Mouse (Mus musculus): ENCODE measurements around the gene Htatip2. TPM values are rescaled to one million over a fixed set of nuclear protein-coding genes. Genes with fewer than 3 reads are reported as not detected.

Htatip2 gene
- polyA plus RNA-seq, 1 experiment = 30.4 TPM

GRCm38 (mm10) chr7:49819393-49819792 is 60.5 kb downstream of the Htatip2 start:
- no peaks in the 10 kb centered on the region for H3K4me1 ChIP-seq (ENCODE audit: control insufficient read depth, insufficient read depth, low read length)
- WGBS = 78% methylated on average over 4 of the region's 4 CpGs
- H3K4me3 ChIP-seq (replicated peaks; ENCODE audit: control insufficient read depth, low read depth, low read length) = no peak overlapping the region
- H3K27ac ChIP-seq (ENCODE audit: control insufficient read depth, insufficient read depth, low read depth, low read length, poor library complexity) = no peak overlapping the region
- TF ChIP-seq CTCF (IDR thresholded peaks at IDR 0.05; ENCODE audit: control insufficient read depth, insufficient read depth, low read length) = no peak
- TF ChIP-seq POLR2A (IDR thresholded peaks at IDR 0.05; ENCODE audit: borderline replicate concordance, control insufficient read depth, low read depth, low read length) = no peak

GRCm38 (mm10) chr7:49821370-49821769 is 62.5 kb downstream of the Htatip2 start:
- Histone ChIP-seq H3K27ac (ENCODE audit: control insufficient read depth, insufficient read depth, low read depth, low read length, poor library complexity) (no peak overlapping the region), H3K4me1 (ENCODE audit: control insufficient read depth, insufficient read depth, low read length) (no peaks in the 10 kb centered on the region), H3K4me3 (replicated peaks; ENCODE audit: control insufficient read depth, low read depth, low read length) (no peak overlapping the region)
- 65% methylated on average over 1 of the region's 1 CpGs for WGBS
- TF ChIP-seq POLR2A (IDR thresholded peaks at IDR 0.05; ENCODE audit: borderline replicate concordance, control insufficient read depth, low read depth, low read length) = no peak
- TF ChIP-seq CTCF (IDR thresholded peaks at IDR 0.05; ENCODE audit: control insufficient read depth, insufficient read depth, low read length) = no peak

GRCm38 (mm10) chr7:49822028-49822427 is 63.1 kb downstream of the Htatip2 start:
- Histone ChIP-seq H3K4me1 (ENCODE audit: control insufficient read depth, insufficient read depth, low read length) (no peaks in the 10 kb centered on the region), H3K4me3 (replicated peaks; ENCODE audit: control insufficient read depth, low read depth, low read length) (no peak overlapping the region), H3K27ac (ENCODE audit: control insufficient read depth, insufficient read depth, low read depth, low read length, poor library complexity) (no peak overlapping the region)
- TF ChIP-seq POLR2A (IDR thresholded peaks at IDR 0.05; ENCODE audit: borderline replicate concordance, control insufficient read depth, low read depth, low read length) = no peak
- WGBS = 46% methylated on average over 2 of the region's 2 CpGs

Other genes starting within 250 kb of the Htatip2 start
- not detected in 2 replicates for gene Dbx1, start 122.3 kb upstream of the Htatip2 start, polyA plus RNA-seq (2011; ENCODE audit: insufficient read depth, insufficient read length, low replicate concordance, missing spikeins)
- gene Prmt3, start 19.2 kb downstream of the Htatip2 start, polyA plus RNA-seq (2011; ENCODE audit: insufficient read depth, insufficient read length, low replicate concordance, missing spikeins) = 9.0 and 14.6 TPM in 2 replicates
- not detected in 2 replicates for gene Slc6a5, start 151.0 kb downstream of the Htatip2 start, polyA plus RNA-seq (2011; ENCODE audit: insufficient read depth, insufficient read length, low replicate concordance, missing spikeins)
- gene Nell1, start 215.7 kb downstream of the Htatip2 start, polyA plus RNA-seq (2011; ENCODE audit: insufficient read depth, insufficient read length, low replicate concordance, missing spikeins) = not detected in 2 replicates

Measured in bone marrow, adult 2 months (tissue).